Mouse (Mus musculus) CD4-positive, CD25-positive, alpha-beta regulatory T cell, adult 4 months (primary cell): ENCODE data around the gene Hspg2. TPM values are rescaled to one million over a fixed set of nuclear protein-coding genes. Genes with fewer than 3 reads are reported as not detected.
A peak's percentile ranks its signal among the peaks of the same experiment; 100 is the strongest.
"Not testable (repeated sequence)": the region's sequence is repeated elsewhere in the genome, so short reads cannot be mapped to it uniquely, and the experiment has no call there.

Experiments
- ATAC-seq: one replicate; pipeline ENCODE4 v1.8.0; 2017
- polyA plus RNA-seq, 2 experiments: library from polyadenylated mRNA; unstranded; fragments of 100-300 nt; shearing (Covaris generic); gene quantifications; one replicate each; pipeline ENCODE4 v1.2.1; 2017

The Hspg2 gene
- polyA plus RNA-seq: not detected

GRCm38 (mm10) chr4:137468260-137469080 lies at the start of gene Hspg2:
Gene Hspg2 (plus strand): TSS chr4:137468769.
- ATAC-seq: peak; percentile 61

GRCm38 (mm10) chr4:137430502-137430901 lies 38.1 kb upstream of the Hspg2 start, which contains the start of gene Cela3b:
Gene Cela3b (minus strand): TSS chr4:137430540.
- no peak for ATAC-seq

- not testable (repeated sequence) for ATAC-seq
Measured at GRCm38 (mm10) chr4:137432700-137433550, 35.6 kb upstream of the Hspg2 start.

- ATAC-seq: no peak
Measured at GRCm38 (mm10) chr4:137436979-137437669, 31.4 kb upstream of the Hspg2 start.

GRCm38 (mm10) chr4:137438842-137439241 lies 29.7 kb upstream of the Hspg2 start:
- no peak for ATAC-seq

GRCm38 (mm10) chr4:137441332-137441731 lies 27.2 kb upstream of the Hspg2 start:
- no peak for ATAC-seq

GRCm38 (mm10) chr4:137443625-137444024 lies 24.9 kb upstream of the Hspg2 start:
- ATAC-seq: no peak

- no peak for ATAC-seq
Measured at GRCm38 (mm10) chr4:137445881-137446280, 22.7 kb upstream of the Hspg2 start.

GRCm38 (mm10) chr4:137447363-137448196 lies 21.0 kb upstream of the Hspg2 start:
- ATAC-seq: no peak

- ATAC-seq: no peak
Measured at GRCm38 (mm10) chr4:137448197-137448596, 20.4 kb upstream of the Hspg2 start.

GRCm38 (mm10) chr4:137448641-137449040 lies 19.9 kb upstream of the Hspg2 start:
- no peak for ATAC-seq

GRCm38 (mm10) chr4:137449132-137449531 lies 19.4 kb upstream of the Hspg2 start:
- ATAC-seq: no peak

- no peak for ATAC-seq
Measured at GRCm38 (mm10) chr4:137449715-137450114, 18.9 kb upstream of the Hspg2 start.

- ATAC-seq: no peak
Measured at GRCm38 (mm10) chr4:137452190-137452589, 16.4 kb upstream of the Hspg2 start.

- ATAC-seq: no peak
Measured at GRCm38 (mm10) chr4:137453234-137453767, 15.3 kb upstream of the Hspg2 start, which contains the start of gene 1700013G24Rik. Gene 1700013G24Rik (plus strand): TSS chr4:137453284.

GRCm38 (mm10) chr4:137454582-137454981 lies 14.0 kb upstream of the Hspg2 start:
- no peak for ATAC-seq

GRCm38 (mm10) chr4:137456581-137456980 lies 12.0 kb upstream of the Hspg2 start:
- no peak for ATAC-seq

GRCm38 (mm10) chr4:137457292-137457691 lies 11.3 kb upstream of the Hspg2 start:
- ATAC-seq: no peak

GRCm38 (mm10) chr4:137458310-137458709 lies 10.3 kb upstream of the Hspg2 start:
- ATAC-seq: no peak

- ATAC-seq: no peak
Measured at GRCm38 (mm10) chr4:137458861-137459260, 9.7 kb upstream of the Hspg2 start.

GRCm38 (mm10) chr4:137460676-137461075 lies 7.9 kb upstream of the Hspg2 start:
- ATAC-seq: no peak

GRCm38 (mm10) chr4:137461217-137461616 lies 7.4 kb upstream of the Hspg2 start:
- no peak for ATAC-seq
